Mouse (Mus musculus) erythroblast, embryonic 14.5 days (primary cell): ENCODE results near the gene Mdm4. TPM values are rescaled to one million over a fixed set of nuclear protein-coding genes. Genes with fewer than 3 reads are reported as not detected.

Experiments
- H3K27me3 ChIP-seq: 2 replicates; pipeline ENCODE4 v1.6.1; 2012; ENCODE audit warnings: inconsistent platforms; ENCODE audit not compliant: control insufficient read depth
- H3K36me3 ChIP-seq: 2 replicates; pipeline ENCODE4 v1.6.1; 2012; ENCODE audit warnings: mild to moderate bottlenecking, inconsistent platforms; ENCODE audit not compliant: control insufficient read depth
- H3K4me1 ChIP-seq: 2 replicates; pipeline ENCODE4 v1.6.1; 2012; ENCODE audit warnings: inconsistent platforms; ENCODE audit not compliant: control insufficient read depth
- H3K4me3 ChIP-seq: replicated peaks from 2 replicates; pipeline ENCODE3; 2012; ENCODE audit warnings: moderate library complexity, mild to moderate bottlenecking, inconsistent platforms
- H3K9me3 ChIP-seq: 2 replicates; pipeline ENCODE4 v1.6.1; 2012; ENCODE audit warnings: low read length, inconsistent platforms, mixed read lengths; ENCODE audit not compliant: control insufficient read depth
- GATA1 ChIP-seq: IDR thresholded peaks from 2 replicates; pipeline ENCODE4 v1.6.1; 2012; ENCODE audit warnings: low read length, inconsistent platforms, mixed read lengths
- TAL1 ChIP-seq: IDR thresholded peaks from 3 replicates; pipeline ENCODE4 v1.6.1; 2012; ENCODE audit warnings: low read length, inconsistent platforms, mixed read lengths
- polyA plus RNA-seq: library from polyadenylated mRNA; stranded (reverse); fragments of >175 nt; gene quantifications from 2 replicates; pipeline ENCODE4 v1.2.3, GENCODE M21; 2012

Gene Mdm4
- polyA plus RNA-seq, 1 experiment, result 1.1 TPM

- H3K4me3 ChIP-seq, result no peak overlapping the region
- H3K4me1 ChIP-seq, result no peaks in the 10 kb centered on the region
- TF ChIP-seq TAL1 (no peak), GATA1 (no peak)
- H3K36me3 ChIP-seq, result no peaks in the 10 kb centered on the region
- no peaks in the 10 kb centered on the region for H3K9me3 ChIP-seq
- H3K27me3 ChIP-seq, result no peaks in the 10 kb centered on the region
These were observed 29.2 kb upstream of the Mdm4 start for GRCm38 (mm10) chr1:133059592-133059991.

- H3K36me3 ChIP-seq, result no peaks in the 10 kb centered on the region
- no peaks in the 10 kb centered on the region for H3K9me3 ChIP-seq
- TF ChIP-seq TAL1, result no peak
- no peak for TF ChIP-seq GATA1
- no peak overlapping the region for H3K4me3 ChIP-seq
- no peaks in the 10 kb centered on the region for H3K4me1 ChIP-seq
- no peaks in the 10 kb centered on the region for H3K27me3 ChIP-seq
These were observed 27.1 kb upstream of the Mdm4 start for GRCm38 (mm10) chr1:133057345-133058034.

GRCm38 (mm10) chr1:133054326-133054725 lies 24.0 kb upstream of the Mdm4 start:
- H3K4me3 ChIP-seq, result no peak overlapping the region
- no peaks in the 10 kb centered on the region for H3K27me3 ChIP-seq
- no peaks in the 10 kb centered on the region for H3K36me3 ChIP-seq
- H3K4me1 ChIP-seq, result no peaks in the 10 kb centered on the region
- TF ChIP-seq TAL1, result no peak
- no peak for TF ChIP-seq GATA1
- H3K9me3 ChIP-seq, result no peaks in the 10 kb centered on the region

GRCm38 (mm10) chr1:133053034-133053433 lies 22.7 kb upstream of the Mdm4 start:
- Histone ChIP-seq H3K27me3 (peaks cover 11% of the 10 kb centered on the region), H3K9me3 (no peaks in the 10 kb centered on the region), H3K4me1 (no peaks in the 10 kb centered on the region), H3K36me3 (no peaks in the 10 kb centered on the region), H3K4me3 (no peak overlapping the region)
- no peak for TF ChIP-seq TAL1
- TF ChIP-seq GATA1, result no peak

- no peaks in the 10 kb centered on the region for H3K36me3 ChIP-seq
- TF ChIP-seq TAL1, result no peak
- no peak for TF ChIP-seq GATA1
- H3K4me1 ChIP-seq, result no peaks in the 10 kb centered on the region; the same call in 1 of the 2 replicates
- no peaks in the 10 kb centered on the region for H3K9me3 ChIP-seq
- peaks cover 23% of the 10 kb centered on the region for H3K27me3 ChIP-seq
- no peak overlapping the region for H3K4me3 ChIP-seq
These were observed 21.5 kb upstream of the Mdm4 start for GRCm38 (mm10) chr1:133051829-133052228.

- no peak for TF ChIP-seq TAL1
- no peak for TF ChIP-seq GATA1
- Histone ChIP-seq H3K4me1 (peaks cover 17% of the 10 kb centered on the region), H3K27me3 (peaks cover 41% of the 10 kb centered on the region), H3K4me3 (no peak overlapping the region), H3K9me3 (no peaks in the 10 kb centered on the region), H3K36me3 (no peaks in the 10 kb centered on the region)
These were observed 19.7 kb upstream of the Mdm4 start for GRCm38 (mm10) chr1:133050001-133050431.

GRCm38 (mm10) chr1:133048690-133049089 lies 18.3 kb upstream of the Mdm4 start:
- Histone ChIP-seq H3K36me3 (no peaks in the 10 kb centered on the region), H3K4me3 (no peak overlapping the region), H3K9me3 (no peaks in the 10 kb centered on the region), H3K4me1 (peaks cover 17% of the 10 kb centered on the region), H3K27me3 (peaks cover 52% of the 10 kb centered on the region)
- TF ChIP-seq TAL1 (no peak), GATA1 (no peak)

- no peak overlapping the region for H3K4me3 ChIP-seq
- H3K4me1 ChIP-seq, result peaks cover 17% of the 10 kb centered on the region
- H3K27me3 ChIP-seq, result peaks cover 55% of the 10 kb centered on the region
- TF ChIP-seq TAL1, result no peak
- TF ChIP-seq GATA1, result no peak
- no peaks in the 10 kb centered on the region for H3K9me3 ChIP-seq
- H3K36me3 ChIP-seq, result no peaks in the 10 kb centered on the region
These were observed 17.2 kb upstream of the Mdm4 start for GRCm38 (mm10) chr1:133047575-133047974.

GRCm38 (mm10) chr1:133046441-133046931 lies 16.1 kb upstream of the Mdm4 start:
- Histone ChIP-seq H3K4me1 (peaks cover 17% of the 10 kb centered on the region), H3K27me3 (peaks cover 58% of the 10 kb centered on the region), H3K9me3 (no peaks in the 10 kb centered on the region), H3K36me3 (no peaks in the 10 kb centered on the region), H3K4me3 (peak overlapping the region; percentile 63)
- TF ChIP-seq TAL1, result no peak
- TF ChIP-seq GATA1, result no peak
